Mouse (Mus musculus): ENCODE measurements around the gene Itih5.

- TF ChIP-seq CTCF (IDR thresholded peaks at IDR 0.05; ENCODE audit: low read depth): peak; percentile 90
- no peak; the same call in 1 of the 2 replicates for TF ChIP-seq EP300 (IDR thresholded peaks at IDR 0.05; ENCODE audit: low read depth)
These were observed 10.6 kb upstream of the Itih5 start for GRCm38 (mm10) chr2:10142472-10143454.

All from liver, postnatal 0 days (tissue).